Mouse (Mus musculus): ENCODE measurements around the gene Rhcg.

GRCm38 (mm10) chr7:79654586-79654985, 37.1 kb upstream of the Rhcg start:
- TF ChIP-seq CTCF (IDR thresholded peaks at IDR 0.05; ENCODE audit: low read depth, low read length) (no peak), POLR2A (IDR thresholded peaks at IDR 0.05; ENCODE audit: extremely low read depth, insufficient read depth, low read length) (no peak)
